Mouse (Mus musculus) adrenal gland, adult 2 months (tissue): ENCODE results near the gene Tmem52b. TPM values are rescaled to one million over a fixed set of nuclear protein-coding genes. Genes with fewer than 3 reads are reported as not detected.

Experiments
- DNase-seq: peaks from one replicate; pipeline ENCODE4 v3.0.0; 2021
- polyA plus RNA-seq: library from polyadenylated mRNA; depleted of rRNA; stranded (reverse); fragments of >200 nt; gene quantifications from 2 replicates; pipeline ENCODE4 v1.2.3, GENCODE M21; 2012; rRNA removed
- total RNA-seq, 2 experiments: library from RNA; stranded (reverse); gene quantifications; 2 replicates each; pipeline ENCODE4 v1.2.3; 2021

Gene Tmem52b
- total and polyA plus RNA-seq, 3 experiments, result not detected

DNA sequence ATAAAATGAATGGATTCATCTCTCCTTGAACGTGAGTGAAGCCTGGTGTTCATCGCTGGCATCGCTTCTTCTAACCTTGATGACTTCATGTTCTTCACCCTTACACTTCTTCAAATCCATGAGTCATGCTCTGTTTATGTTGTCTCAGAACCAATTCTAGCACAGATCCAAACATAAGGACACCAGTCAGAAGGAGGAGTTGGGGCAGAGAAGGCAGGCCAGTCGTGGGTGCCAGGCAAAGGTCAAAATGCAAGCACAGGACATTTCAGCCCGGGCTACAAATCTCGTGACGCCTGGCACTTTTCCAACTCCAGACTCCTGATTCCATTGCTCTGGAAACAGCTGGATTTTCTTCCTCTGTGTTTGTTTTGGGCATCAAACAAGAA lies 20.2 kb downstream of the Tmem52b start:
- peak; percentile 86 for DNase-seq

- peak; percentile 92 for DNase-seq
Measured at GRCm38 (mm10) chr6:129532942-129533860, 20.8 kb downstream of the Tmem52b start, which contains the start of gene Gabarapl1. Gabarapl1 (plus strand) TSS chr6:129533160.

- peak; percentile 35 for DNase-seq
Measured at GRCm38 (mm10) chr6:129534057-129534456, 21.7 kb downstream of the Tmem52b start.

DNA sequence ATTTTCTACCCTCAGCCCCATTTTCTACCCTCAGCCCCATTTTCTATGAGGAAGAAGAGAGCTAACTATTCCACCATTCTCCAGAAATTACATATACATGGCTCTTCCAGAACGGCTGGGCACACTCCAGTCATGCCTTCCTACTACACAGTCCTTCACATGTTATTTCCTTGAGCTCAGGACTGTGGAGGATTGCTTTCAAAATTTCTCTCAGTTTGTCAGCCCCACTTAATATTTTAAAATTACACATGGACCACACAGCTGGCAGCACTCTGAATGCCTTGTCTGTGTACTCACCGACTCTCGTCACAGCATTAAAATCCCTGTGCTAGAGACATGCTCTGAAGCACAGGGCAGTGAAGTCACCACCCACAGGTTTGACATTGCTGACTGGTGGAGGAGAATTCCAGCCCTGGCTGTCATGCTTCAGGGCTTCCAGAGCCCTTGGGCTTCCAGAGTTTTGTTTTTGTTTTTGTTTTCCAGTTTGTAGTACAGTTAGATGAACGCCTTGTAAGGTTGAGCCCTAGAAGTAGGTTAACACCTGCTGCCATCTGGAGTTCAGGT lies 22.4 kb downstream of the Tmem52b start:
- no peak for DNase-seq

DNA sequence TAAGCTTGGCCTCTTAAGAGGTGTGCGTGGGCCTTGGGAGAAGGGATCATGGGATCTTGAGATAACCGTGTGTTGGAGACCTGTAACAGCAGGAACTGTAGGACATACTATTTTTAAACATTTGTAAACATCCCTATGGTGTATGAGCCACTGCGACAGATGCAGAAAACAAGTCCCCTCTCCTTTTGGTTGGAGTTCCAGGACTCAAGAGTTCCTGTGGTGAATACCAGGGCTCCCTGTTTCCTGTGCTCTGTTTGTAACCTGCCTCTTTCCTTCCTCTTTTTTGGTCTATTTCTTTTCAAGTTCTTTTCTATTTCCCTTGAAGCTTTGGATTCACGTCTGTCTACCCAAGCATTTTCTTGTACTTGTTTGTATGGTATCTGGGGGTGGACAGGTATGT lies 23.4 kb downstream of the Tmem52b start:
- no peak for DNase-seq

- DNase-seq, result no peak
Measured at GRCm38 (mm10) chr6:129538555-129538954, 26.2 kb downstream of the Tmem52b start.

DNA sequence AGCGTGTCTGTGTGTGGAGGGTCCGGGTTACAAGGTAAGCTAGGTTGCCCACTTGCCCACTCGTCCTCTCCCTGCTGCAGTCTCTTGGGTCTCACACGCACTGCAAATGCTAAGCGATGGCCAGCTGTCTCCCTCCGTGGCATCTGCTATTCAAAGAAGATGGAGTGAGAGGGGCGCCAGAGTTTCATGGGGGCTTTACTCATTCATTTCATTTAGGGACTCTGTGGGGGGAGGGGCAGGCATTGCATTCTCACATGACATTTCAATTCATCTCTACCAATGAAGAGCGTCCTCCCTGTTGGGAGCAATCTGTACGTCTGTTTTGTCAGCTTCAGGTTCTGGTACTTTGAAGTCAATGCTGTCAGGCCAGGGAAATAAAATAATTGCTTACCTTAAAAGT lies 29.6 kb downstream of the Tmem52b start:
- DNase-seq, result no peak

DNA sequence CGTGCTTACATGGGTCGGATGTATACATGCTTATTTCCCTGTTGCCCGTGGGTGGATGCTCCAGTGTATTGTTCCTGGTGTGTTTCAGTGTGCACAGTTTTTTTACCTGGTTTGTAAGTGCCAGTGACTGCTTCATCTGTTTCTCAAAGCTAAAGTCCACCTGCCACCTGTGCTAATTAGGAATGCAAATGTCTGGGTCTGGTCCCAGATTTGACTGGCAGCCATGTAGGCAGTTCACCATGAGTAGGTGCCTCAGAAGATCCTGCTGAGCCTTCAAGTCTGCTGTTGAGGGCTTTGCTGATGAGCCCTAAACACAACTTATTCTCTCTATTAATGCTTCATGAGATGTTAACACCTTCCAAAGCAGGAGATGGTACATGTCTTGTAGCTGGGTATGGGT lies 30.2 kb downstream of the Tmem52b start:
- no peak for DNase-seq

GRCm38 (mm10) chr6:129543709-129544606 lies 31.6 kb downstream of the Tmem52b start:
- peak; percentile 59 for DNase-seq

DNA sequence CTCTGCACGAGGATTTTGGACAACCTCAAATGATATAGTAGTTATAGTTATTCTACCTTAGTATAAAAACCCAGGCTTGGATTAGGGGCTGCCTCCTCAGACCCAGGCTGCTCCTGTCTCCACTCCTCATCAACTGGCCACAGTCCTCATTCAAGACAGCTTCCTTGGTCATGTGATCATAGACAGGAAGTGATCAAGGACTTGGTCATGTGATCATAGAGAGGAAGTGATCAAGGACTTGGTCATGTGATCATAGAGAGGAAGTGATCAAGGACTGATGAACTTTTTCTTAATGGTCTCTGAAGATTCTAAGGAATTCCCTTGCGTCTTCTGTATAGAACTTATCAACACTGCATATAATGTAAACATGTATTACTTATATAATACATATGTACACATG lies 34.9 kb downstream of the Tmem52b start:
- DNase-seq, result no peak

- DNase-seq, result no peak
Measured at GRCm38 (mm10) chr6:129548009-129548408, 35.7 kb downstream of the Tmem52b start.

DNA sequence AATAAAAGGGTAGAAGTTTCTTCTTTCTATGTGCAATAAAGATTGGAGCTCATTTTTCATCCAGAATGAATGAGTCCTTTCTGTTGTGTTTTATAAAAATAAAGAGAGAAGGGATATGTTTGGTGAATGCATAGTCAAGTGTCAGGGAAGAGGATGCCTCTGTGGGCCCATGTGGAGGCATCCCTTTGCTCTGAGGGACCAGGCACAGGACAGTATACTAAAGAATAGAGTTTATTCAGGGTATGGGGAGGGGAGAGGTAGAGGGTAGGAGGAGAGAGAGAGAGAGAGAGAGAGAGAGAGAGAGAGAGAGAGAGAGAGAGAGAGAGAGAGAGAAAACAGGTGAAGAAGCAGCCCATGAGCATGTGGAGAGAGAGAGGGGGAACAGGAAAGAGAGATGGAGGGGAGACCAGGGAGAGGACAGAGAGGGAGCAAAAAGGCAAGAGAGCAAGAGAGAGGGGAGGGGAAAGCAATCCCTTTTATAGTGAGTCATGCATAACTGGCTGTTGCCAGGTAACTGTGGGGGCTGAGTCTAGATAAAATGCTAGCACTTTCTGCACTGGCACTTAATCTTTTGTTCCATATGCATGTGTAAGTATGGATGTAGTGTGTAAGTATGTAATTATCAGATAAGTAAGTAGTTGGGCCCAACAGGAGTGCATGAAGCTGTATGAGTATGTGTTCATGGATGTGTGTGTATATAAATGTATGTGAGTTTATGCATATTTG lies 45.1 kb downstream of the Tmem52b start:
- no peak for DNase-seq

DNA sequence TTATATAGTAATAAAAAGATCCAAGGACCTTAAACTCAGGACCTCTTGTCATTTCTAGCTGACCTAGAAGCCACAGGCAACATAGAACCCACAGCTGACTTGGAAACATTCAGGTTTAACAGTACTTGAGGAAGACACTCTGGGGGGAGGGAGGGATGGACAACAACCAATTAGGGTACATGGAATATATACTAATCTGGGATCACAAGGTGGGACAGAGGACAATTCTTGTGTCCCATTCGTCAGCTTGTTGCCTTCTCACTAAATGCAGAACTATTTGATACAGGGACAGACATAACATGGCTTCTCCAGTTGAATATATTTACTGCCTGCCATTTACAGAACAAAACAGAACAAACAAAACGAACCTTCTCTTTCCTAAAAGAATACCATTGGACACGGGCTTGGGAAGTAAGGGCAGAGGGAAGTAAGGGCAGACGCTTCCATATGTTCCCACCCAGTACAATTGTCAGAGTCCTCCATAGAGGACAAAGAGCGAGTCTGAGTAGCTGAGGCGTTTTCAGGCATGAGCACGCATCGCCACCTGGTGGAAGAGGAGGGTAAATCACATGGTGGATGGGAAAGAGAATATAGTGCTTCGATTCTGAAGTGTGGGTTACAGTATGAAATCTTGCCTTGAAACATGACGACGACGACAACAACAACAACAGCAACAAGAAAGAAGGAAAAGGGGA lies 46.7 kb downstream of the Tmem52b start:
- DNase-seq, result peak; percentile 60

GRCm38 (mm10) chr6:129559641-129560027 lies 47.3 kb downstream of the Tmem52b start:
- DNase-seq, result no peak

DNA sequence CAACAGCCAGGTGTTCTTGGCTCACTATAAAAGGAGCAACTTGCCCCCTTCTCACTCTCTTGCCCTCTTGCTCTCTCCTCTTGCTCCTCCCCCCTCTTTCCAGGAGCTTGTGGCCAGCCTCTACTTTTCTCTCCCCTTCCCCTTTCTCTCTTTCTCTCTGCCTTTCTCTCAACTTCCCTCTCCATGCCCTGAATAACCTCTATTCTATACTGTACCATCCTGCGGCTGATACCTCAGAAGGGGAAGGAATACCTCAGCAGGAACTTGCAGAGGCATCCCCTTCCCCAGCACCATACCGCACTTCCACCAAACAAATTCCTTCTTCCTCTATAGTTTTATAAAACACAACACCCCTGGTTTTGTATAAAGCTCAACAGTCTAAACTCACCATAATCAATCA lies 52.9 kb downstream of the Tmem52b start:
- no peak for DNase-seq

Other genes with a start within 250 kb of the Tmem52b start
- gene Cd69, start 237.1 kb upstream of the Tmem52b start, total RNA-seq, result under 1 TPM in 1 of 2 experiments, not detected in 1; 0.38 TPM
- not detected in 2 replicates for gene Cd69, start 237.1 kb upstream of the Tmem52b start, polyA plus RNA-seq
- not detected for gene 4922502D21Rik, start 180.8 kb upstream of the Tmem52b start, total RNA-seq
- gene 4922502D21Rik, start 180.8 kb upstream of the Tmem52b start, polyA plus RNA-seq, result not detected in 2 replicates
- gene Clec12a, start 169.9 kb upstream of the Tmem52b start, total RNA-seq, result 1 to 10 TPM; 1.2 to 1.8 TPM
- 0.16 and 0.23 TPM in 2 replicates for gene Clec12a, start 169.9 kb upstream of the Tmem52b start, polyA plus RNA-seq
- under 1 TPM in 1 of 2 experiments, not detected in 1; 0.20 TPM for gene Clec12b, start 126.7 kb upstream of the Tmem52b start, total RNA-seq
- gene Clec12b, start 126.7 kb upstream of the Tmem52b start, polyA plus RNA-seq, result not detected in 2 replicates
- under 1 TPM; 0.35 to 0.43 TPM for gene Clec1b, start 115.3 kb upstream of the Tmem52b start, total RNA-seq
- gene Clec1b, start 115.3 kb upstream of the Tmem52b start, polyA plus RNA-seq, result 0.18 TPM in 1 of 2 replicates, not detected in the other
- gene Clec9a, start 103.7 kb upstream of the Tmem52b start, total RNA-seq, result under 1 TPM; 0.23 to 0.73 TPM
- 0.20 and 0.24 TPM in 2 replicates for gene Clec9a, start 103.7 kb upstream of the Tmem52b start, polyA plus RNA-seq
- 1 to 10 TPM; 3.3 to 6.7 TPM for gene Clec1a, start 60.6 kb upstream of the Tmem52b start, total RNA-seq
- gene Clec1a, start 60.6 kb upstream of the Tmem52b start, polyA plus RNA-seq, result 1.5 TPM in 2 replicates
- under 1 TPM; 0.07 to 0.26 TPM for gene Olr1, start 5.4 kb upstream of the Tmem52b start, total RNA-seq
- gene Olr1, start 5.4 kb upstream of the Tmem52b start, polyA plus RNA-seq, result not detected in 2 replicates
- gene Gabarapl1, start 20.6 kb downstream of the Tmem52b start, total RNA-seq, result 100 to 1,000 TPM; 258 to 360 TPM
- gene Gabarapl1, start 20.6 kb downstream of the Tmem52b start, polyA plus RNA-seq, result 86.4 and 101 TPM in 2 replicates
- under 1 TPM; 0.24 to 0.26 TPM for gene Klre1, start 65.3 kb downstream of the Tmem52b start, total RNA-seq
- gene Klre1, start 65.3 kb downstream of the Tmem52b start, polyA plus RNA-seq, result 0.07 TPM in 1 of 2 replicates, not detected in the other
- under 1 TPM in 1 of 2 experiments, not detected in 1; 0.79 TPM for gene Klrd1, start 79.2 kb downstream of the Tmem52b start, total RNA-seq
- 0.11 TPM in 1 of 2 replicates, not detected in the other for gene Klrd1, start 79.2 kb downstream of the Tmem52b start, polyA plus RNA-seq
- under 1 TPM; 0.20 to 0.79 TPM for gene Klrk1, start 111.3 kb downstream of the Tmem52b start, total RNA-seq
- gene Klrk1, start 111.3 kb downstream of the Tmem52b start, polyA plus RNA-seq, result not detected in 2 replicates
- gene Klrc3, start 130.8 kb downstream of the Tmem52b start, total RNA-seq, result not detected
- gene Klrc3, start 130.8 kb downstream of the Tmem52b start, polyA plus RNA-seq, result not detected in 2 replicates
- gene Klrc2, start 148.1 kb downstream of the Tmem52b start, total RNA-seq, result under 1 TPM in 1 of 2 experiments, not detected in 1; 0.17 TPM
- 0.17 TPM in 1 of 2 replicates, not detected in the other for gene Klrc2, start 148.1 kb downstream of the Tmem52b start, polyA plus RNA-seq
- not detected for gene Klrc1, start 166.4 kb downstream of the Tmem52b start, total RNA-seq
- gene Klrc1, start 166.4 kb downstream of the Tmem52b start, polyA plus RNA-seq, result 0.25 TPM in 1 of 2 replicates, not detected in the other
- gene Klri1, start 204.6 kb downstream of the Tmem52b start, total RNA-seq, result not detected
- gene Klri1, start 204.6 kb downstream of the Tmem52b start, polyA plus RNA-seq, result not detected in 2 replicates
- gene Klri2, start 227.9 kb downstream of the Tmem52b start, total RNA-seq, result under 1 TPM in 1 of 2 experiments, not detected in 1; 0.14 TPM
- gene Klri2, start 227.9 kb downstream of the Tmem52b start, polyA plus RNA-seq, result not detected in 2 replicates